Mouse (Mus musculus) T-cell, adult 2 months (primary cell): ENCODE measurements around the gene Akna.

ENCODE experiments used
- DNase-seq: peaks from one replicate; pipeline ENCODE4 v3.0.0; 2022; ENCODE audit warnings: low spot score

The Akna gene

DNA sequence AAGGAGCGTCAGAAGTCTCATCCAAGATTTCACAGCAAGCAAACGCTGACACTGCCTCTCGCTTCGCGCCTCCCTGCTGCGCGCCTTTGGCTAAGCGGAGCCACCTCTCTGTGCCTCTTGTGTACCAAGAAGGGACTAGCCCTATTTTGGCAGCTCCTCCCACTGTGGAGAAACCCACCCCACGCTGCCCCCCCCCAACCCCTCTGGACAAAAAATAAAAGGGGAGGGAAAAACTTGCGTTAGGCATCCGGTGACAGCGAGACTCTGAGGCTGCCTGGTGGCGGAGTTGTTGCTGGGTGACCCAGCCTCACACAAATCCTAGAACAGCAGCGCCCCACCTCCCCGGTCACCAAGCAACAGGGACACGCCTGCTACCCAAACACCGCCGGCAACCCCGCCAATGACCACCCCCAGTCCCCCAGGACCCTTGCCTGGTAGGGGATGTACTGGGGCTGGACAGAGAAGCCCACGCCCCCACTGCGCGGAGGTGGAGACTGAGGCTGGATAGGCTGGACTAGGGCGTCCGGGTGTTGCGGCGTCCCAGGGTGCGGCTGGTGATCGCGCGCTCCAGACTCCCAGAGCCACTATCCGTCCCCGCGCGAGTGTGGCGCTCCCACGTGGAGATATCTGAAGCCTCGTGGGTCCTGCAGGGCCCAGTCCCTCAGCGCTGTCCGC lies 6.9 kb upstream of the Akna start:
- DNase-seq: peak; percentile 85

DNA sequence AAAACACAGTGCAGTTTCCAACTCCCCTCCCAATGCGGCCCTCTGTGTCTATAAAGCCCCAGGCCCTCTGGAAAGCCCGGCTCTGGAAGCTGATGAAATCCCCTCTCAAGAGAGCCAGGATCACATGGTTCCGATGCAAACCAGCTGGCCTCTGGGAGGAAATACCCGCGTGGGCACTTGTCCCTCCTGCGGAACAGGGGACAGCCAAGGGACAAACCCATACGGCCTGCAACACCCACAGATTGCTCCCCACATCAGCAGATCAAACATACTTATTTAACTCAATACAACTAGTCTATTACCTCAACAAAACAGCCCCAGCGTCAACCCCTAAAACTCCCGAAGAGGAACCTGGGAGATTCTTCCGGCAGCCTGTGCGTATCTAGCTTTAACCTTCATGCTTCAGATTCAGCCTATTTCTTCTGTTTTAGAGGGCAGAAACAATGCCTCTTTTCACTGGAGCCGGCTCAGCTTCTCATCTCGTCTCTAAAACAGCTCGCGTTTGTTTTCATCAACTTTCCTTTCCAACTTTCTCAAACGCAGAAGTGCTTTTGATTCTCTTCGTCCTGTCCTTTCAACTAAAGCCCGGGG lies 6.3 kb upstream of the Akna start:
- DNase-seq: peak; percentile 48

GRCm38 (mm10) chr4:63408649-63409048 lies 5.5 kb upstream of the Akna start:
- peak; percentile 56 for DNase-seq

- DNase-seq: no peak
Observed at GRCm38 (mm10) chr4:63408247-63408646, 5.1 kb upstream of the Akna start.

- DNase-seq: no peak
Observed at GRCm38 (mm10) chr4:63405683-63406082, 2.5 kb upstream of the Akna start.

DNA sequence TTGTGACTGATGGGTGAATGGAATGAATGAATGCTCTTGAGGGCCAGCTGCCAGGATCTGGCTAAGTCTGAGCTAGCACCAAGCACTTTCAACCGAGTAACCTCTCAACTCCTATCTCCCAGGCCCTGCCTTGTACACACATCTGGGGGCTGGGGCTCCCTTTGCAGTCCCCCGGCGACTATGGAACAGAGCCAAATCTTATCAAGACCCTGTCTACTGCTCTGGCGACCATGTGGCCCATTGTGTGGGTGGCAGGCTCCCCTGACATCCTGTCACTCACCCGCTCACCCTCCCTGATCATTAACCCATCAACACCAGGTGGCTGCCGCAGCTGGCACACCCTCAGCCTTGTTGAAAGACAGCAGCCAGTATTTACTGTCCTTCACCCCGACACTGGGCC lies 1.9 kb upstream of the Akna start:
- peak; percentile 57 for DNase-seq

DNA sequence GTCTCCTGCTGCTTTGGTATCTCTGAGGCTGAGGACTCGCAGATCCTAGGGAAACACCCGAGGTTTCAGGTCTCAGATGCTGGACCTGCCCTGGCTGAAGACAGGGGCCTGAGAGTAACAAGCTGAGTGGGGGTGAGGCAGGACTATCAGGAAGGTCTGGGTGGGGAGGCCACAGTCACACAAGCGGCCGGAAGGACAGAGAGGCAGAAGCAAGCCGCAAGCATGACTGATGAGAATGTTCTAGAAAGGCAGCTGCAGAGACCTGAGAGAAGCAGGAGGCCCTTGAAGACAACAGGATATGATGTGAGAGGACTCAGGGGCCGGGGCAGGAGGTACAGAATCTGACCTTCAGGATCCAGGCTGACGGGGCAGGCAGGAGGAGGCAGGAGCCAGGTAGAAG lies 1.1 kb upstream of the Akna start:
- peak; percentile 60 for DNase-seq

- no peak for DNase-seq
Observed at GRCm38 (mm10) chr4:63402558-63402957, 596 bp downstream of the Akna start.

DNA sequence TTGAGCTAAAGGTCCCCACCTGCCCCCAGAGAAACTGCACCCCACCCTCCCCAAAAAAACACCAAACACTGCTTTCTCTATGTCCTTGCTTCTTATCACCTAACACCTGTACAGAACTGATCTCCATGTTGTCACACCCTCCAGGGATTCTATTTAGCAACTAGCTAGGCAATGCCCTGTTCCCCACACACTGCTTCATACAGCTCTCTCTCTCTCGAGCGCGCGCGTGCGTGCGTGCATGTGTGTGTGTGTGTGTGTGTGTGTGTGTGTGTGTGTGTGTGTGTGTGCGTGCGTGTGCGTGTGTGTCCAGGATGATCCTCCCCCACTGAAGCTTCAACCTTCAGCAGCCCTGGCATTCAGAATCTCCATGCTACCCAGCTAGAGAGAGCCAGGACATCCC lies 1.1 kb downstream of the Akna start:
- DNase-seq: no peak

GRCm38 (mm10) chr4:63401620-63402019 lies 1.5 kb downstream of the Akna start:
- DNase-seq: no peak

DNA sequence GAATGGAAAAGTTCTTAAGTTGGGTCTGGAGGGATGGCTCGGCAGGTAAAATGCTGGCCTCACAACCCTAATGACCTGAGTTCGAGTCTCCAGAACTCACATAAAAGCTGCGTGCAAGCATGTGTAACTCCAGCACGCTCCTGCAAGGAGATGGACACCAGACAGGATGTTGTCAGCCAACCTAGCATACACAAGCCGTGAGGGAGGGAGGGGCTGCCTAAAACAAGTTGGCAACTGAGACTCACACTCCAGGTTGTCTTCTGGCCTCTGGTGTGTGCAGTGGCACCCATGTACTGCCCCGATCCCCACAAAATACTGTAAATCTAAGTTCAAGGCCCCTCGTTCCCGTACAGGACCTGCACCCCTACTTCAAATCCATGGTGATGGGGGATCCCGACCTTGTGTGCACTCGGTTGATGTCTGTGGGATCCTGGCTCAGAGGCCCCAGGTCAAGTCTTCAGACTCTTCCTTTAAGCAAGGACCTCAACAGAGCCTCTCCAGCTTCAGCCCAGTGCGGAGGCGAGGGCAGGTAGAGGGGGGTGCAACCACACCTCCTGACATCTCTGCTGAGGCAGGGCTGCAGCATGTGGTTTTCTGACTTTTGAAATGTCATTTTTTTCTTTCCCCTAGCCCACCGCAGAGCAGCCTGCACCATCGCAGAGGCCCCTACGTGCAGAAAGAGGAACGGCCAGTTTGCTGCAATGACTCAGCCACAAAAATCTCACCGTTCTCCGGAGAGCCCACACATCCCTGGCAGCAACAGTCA lies 2.4 kb downstream of the Akna start:
- peak; percentile 66 for DNase-seq

GRCm38 (mm10) chr4:63399691-63400270 lies 3.4 kb downstream of the Akna start:
- no peak for DNase-seq

DNA sequence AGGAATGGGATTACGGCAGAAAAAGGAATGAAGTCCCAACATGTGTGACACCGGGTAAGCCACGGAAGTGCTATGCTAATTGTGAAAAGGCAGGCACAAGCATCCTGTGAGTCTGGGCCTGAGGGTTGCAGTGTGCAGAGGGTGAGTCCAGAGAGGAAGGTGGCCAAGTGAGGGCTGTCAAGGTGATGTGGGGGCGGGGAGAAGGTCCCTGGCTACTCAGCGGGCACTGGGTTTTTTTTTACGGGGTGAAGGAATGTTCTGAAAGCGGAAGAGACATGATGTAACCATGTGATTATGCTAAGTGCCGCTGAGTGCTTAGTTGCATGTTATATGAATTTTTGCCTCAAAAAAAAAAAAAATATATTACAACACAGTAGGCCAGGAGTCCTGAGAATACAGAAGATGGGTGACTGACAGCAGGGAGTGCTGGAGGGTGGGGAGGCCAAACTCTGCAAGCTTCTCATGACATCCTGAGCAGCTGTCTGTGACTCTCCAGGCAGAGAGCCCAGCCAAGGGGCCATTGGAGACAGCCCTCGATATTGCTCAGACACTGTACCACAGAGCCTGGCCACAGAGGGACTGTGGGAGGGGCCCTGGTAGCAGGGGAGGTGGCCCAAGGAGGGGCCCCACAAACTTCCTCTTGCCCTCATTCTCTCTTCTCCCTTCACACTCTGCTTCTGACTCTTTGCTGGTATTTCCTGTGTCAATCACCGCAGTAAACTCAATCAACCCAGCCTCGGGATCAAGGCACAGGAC lies 4.1 kb downstream of the Akna start:
- DNase-seq: peak; percentile 81

GRCm38 (mm10) chr4:63397981-63398537 lies 5.1 kb downstream of the Akna start:
- DNase-seq: no peak

GRCm38 (mm10) chr4:63391322-63391721 lies 11.8 kb downstream of the Akna start:
- DNase-seq: peak; percentile 59

GRCm38 (mm10) chr4:63389887-63390528 lies 13.1 kb downstream of the Akna start:
- no peak for DNase-seq

DNA sequence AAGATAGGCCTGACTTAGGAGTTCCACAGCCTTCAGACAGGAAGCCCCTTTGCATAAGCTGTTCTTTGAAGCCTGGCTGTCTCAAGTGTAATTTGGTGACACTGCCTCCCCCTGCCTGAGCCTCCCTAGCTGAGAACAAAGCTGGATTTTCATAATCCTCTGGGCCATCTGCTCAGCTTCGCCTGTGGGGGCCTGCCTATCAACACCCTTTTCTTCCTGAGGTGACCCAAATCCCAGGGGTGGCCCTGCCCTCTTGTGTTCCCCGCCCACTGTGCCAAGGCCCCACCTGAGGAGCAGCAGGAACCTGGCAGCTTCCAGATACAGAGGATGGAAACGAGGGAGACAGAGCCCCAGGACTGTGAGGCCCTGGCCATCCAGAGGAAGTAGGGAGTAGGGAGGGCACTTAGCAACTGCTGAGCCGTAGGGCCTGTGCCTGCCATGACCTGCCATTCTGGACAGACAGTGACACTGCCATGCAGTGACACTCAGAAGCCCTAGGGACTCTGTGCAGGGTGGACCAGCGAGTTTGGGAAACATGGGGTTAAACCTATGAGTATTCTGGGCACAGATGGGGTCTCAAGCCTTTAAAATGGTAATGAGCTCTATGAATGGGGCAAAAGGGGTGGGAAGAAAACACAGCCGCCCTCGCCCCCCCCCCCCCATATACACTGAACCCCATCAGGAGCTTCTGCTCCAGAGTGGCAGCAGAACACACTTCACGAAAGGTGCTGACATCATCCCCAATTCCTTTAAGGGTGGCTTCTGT lies 13.8 kb downstream of the Akna start:
- peak; percentile 74 for DNase-seq

- DNase-seq: no peak
Observed at GRCm38 (mm10) chr4:63388029-63388428, 15.1 kb downstream of the Akna start.

- peak; percentile 93 for DNase-seq
Observed at GRCm38 (mm10) chr4:63385784-63386183, 17.4 kb downstream of the Akna start.

- DNase-seq: no peak
Observed at GRCm38 (mm10) chr4:63385253-63385652, 17.9 kb downstream of the Akna start.

- DNase-seq: peak; percentile 41
Observed at GRCm38 (mm10) chr4:63384262-63384661, 18.9 kb downstream of the Akna start.
